Mouse (Mus musculus) heart, adult 2 months (tissue): ENCODE data around the gene Ccdc88b.

Experiments
- CTCF ChIP-seq: fragments of 200-600 bp; IDR thresholded peaks from 2 replicates; pipeline ENCODE4 v1.8.1; 2022; ENCODE audit warnings: antibody characterized with exemption, mild to moderate bottlenecking, moderate library complexity
- POLR2A ChIP-seq: fragments of 200-500 bp; IDR thresholded peaks from 2 replicates; pipeline ENCODE4 v1.6.1; 2011; ENCODE audit warnings: mild to moderate bottlenecking, low read depth, low read length, control low read depth; ENCODE audit not compliant: insufficient read depth

- no peak for TF ChIP-seq POLR2A
- no peak for TF ChIP-seq CTCF
Measured at GRCm38 (mm10) chr19:6846050-6846449, 12.0 kb downstream of the Ccdc88b start.
